Mouse (Mus musculus): ENCODE results near the gene Cpe.

Gene Cpe

DNA sequence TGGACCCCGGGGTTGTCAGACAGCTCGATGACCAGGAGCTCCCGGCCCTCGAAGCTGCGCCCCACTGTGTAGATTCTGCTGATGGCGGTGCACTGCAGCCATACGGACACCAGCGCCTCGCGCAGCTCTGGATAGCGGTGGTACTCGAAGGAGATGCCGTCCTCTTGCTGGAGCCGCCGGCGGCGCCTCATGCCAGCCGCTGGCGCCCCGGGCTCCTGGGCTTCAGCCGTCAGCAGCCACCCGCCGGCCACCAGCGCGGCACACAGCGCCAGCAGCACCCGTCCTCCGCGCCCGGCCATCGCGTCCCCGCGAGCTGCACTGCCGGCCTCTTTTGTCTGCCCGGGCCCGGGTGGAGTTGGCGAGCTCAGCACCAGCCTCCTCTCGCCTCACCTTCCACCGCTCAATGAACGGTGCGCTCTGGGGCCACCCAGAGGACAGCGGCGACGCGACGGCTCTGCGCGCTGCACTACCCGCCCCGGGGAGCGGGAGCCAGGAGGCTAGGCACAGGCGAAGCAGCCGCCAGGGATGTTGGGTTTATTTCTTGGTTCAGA is at the start of gene Cpe:
Gene Cpe (minus strand): TSS at position 404 of the 551 bp plus-strand sequence.
- DNase-seq = peak; percentile 92 to 93

GRCm38 (mm10) chr8:64740547-64741211 is 47.8 kb upstream of the Cpe start:
- no peak for DNase-seq

DNA sequence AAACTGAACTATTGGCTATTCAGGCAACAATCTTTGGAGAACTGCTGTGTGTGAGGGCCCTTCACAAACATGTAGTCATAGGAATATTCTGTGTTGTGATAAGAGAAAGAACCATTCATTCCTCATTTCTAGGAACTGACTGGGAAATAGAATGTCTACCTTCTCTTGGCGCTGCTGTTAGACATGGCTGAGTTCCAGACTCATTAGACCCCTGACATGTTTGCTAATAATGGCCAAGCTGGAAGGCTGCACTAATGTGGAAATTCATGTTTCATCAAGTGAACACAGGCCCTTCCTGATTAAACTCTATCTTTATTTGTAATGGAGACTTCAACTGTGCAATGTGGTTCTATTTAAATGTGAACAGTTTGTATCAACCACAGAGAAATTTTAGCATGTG is 46.1 kb upstream of the Cpe start:
- no peak for DNase-seq

DNA sequence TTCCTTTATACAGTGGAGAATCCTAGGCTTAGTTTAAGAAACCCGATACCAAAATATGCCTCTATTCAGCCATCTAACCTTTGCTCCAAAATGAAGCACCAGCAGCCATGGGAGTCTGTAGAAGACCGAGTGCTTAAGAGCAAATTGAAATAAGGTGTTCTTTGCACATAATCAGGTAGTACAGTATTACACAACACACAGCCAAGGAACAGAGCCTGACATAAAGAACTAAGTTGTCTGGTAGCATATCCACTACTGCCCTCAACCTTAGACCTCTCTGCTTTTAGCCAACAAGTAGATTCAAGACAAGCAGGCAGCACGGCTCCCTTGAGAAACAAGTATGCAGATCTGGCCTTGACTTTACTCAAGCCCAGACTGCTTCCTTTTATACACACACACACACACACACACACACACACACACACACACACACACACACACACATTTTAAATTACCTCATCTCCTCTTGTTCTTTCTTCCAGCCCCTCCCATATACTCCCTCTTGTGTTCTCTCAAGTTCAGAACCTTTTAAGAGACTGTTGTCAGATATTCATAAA is 44.0 kb upstream of the Cpe start:
- no peak for DNase-seq

DNA sequence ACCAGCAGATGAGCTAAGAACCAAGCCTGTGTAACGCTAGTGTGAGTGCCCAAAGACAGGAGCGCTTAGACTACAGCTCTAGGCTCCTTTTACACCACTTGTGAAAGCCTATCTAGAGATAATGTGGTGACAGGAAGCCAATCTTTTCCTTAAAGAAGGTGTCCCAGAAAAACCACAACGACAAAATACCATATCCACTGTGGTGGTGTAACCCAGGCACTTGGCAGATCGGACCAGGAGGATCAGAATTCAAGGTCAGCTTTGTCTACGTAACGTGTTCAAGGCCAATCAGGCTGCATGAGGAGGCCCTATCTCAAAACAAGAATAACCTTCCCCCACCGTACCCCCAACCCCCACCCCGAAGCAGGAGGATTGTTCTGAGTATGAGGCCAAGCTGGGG is 42.3 kb upstream of the Cpe start:
- DNase-seq = no peak

DNA sequence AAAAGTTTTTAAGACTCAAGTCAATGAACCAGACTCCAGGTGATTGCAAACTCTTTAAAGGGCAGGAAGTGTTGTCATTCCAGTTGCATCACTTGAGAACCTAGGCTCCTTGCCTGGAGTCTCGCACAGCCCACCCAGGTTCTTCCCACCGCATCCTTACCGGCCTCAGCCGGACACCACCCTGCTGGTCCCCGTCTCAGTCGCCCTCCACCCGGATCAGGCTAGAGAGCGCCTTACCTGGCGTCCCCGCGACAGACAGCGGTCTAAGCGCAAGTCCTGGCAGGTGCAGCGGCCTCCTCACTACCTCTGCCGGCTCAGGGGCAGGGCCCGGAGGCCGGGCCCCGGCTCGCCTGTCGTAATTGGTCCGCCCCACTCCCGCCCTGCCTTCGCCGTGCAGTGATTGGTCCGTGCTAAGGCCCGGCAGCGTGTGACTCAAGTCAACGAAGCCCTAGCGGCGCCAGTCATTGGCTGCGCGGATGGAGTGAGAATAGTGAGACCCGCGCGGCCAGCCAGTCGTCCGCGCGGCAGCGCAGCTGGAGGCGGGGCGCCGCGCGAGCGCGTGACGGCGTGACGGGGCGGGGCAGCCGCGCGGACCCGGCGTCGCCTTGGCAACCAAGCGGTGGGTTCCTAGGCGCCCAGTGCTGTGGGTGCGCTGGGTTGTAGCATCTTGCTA is 40.6 kb upstream of the Cpe start, which contains the start of gene Msmo1:
Gene Msmo1 (minus strand): TSS at position 522 of the 673 bp plus-strand sequence.
- DNase-seq = peak; percentile 94 to 97

DNA sequence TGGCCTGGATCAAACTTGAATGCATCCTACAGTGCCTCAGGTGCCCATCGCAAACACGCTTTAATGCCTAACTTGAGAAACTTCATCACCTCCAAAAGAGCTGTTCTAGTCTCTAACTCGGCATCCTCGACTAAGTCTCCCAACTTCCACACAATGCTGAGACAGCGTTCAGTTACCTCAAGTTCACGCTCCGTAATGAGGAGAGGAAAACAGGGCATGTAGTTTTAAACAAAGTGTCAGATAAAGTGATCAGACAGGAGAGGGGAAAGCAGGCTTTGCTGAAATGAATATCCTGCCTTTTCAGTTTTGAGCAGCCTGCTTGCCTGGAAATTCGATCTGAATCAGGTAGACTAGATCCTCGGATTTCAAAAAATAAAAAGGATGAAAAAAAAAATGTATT is 39.7 kb upstream of the Cpe start:
- DNase-seq = no peak

GRCm38 (mm10) chr8:64728156-64728555 is 35.3 kb upstream of the Cpe start:
- DNase-seq = no peak

DNA sequence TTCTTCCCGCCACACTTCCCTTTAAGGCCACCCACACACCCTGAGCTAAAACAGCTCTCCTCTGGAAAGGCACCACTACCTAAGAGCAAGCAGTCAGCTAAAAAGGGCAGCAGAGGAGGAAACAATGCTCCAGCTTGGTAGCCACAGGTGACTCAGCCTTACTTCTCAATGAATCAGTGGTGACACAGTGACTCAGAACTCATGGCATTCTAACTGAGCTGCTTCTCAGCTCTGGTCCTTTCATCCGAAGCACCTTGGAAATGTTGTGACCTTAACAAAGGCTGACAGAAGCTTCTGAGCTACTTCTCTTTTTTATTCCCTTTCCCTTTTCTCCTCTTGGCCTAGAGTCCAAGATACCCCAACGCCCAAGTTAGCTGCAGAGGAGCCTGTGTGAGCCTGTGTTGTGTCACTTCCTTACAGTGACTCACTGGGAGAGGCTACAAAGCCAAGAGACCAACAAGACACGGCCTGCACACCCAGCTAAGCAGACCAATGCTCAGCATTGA is 33.4 kb upstream of the Cpe start:
- no peak for DNase-seq

GRCm38 (mm10) chr8:64723206-64723605 is 30.4 kb upstream of the Cpe start:
- DNase-seq = no peak

- peak in 1 of 2 experiments; percentile 11 for DNase-seq
Observed at GRCm38 (mm10) chr8:64717868-64718267, 25.0 kb upstream of the Cpe start.

GRCm38 (mm10) chr8:64712499-64712898 is 19.6 kb upstream of the Cpe start:
- no peak for DNase-seq

DNA sequence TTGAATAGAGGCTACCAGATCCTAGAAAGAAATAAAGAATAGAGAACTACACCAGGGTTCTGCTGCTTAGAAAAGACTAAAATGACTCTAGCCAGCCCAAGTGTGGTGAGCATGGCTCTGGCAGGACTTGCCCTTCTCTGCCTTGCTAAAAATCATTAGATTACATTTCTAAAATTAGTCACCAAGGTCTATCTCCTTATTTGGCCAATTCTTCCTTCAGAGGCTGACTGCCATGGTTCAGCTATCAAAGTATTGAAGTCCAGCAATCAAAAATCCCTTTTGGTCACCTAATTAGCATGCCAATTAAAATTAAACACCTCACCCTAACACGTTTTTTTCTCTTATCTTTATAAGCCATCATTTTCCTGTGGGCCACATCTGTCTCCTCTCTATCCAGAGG is 18.7 kb upstream of the Cpe start:
- no peak for DNase-seq

GRCm38 (mm10) chr8:64707481-64707880 is 14.6 kb upstream of the Cpe start:
- no peak for DNase-seq

GRCm38 (mm10) chr8:64703191-64703590 is 10.3 kb upstream of the Cpe start:
- DNase-seq = no peak

DNA sequence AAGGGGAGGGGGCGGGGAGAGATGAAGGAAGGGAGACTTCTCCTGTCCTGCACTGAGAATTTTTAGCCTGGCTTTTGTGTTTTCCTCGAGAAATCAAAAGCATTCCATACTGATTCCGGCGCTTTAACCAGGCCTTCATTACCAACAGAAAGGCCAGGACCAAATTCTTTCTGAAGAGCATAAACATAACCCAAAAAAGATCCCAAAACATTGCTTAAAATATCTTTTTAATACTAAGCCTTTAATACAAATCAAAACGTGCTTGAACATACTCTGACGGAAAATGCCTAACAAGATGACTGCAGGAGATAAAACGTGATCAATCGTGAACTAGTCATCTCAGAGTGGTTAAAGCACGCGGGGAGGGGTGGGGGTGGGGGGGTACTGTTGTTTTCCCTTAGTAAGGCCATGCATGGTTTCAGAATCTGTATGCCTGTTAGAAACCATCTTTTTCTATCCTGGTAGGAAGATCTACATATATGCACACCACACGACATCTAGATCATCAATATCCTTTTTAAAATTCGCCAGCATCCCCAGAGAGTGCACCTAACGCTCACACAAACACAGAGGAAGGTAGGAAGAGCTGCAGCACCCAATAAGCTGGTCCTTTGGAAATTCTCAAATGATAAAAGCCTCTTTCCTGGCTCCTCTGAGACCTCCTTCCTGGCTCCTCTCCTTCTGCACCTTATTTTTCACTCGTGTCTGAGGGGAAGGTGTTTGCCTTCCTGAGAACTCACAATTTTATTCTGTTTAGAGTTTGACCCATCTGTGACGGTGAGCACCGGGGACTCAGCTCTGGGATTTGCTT is 1.1 kb downstream of the Cpe start:
- DNase-seq = peak in 1 of 2 experiments; percentile 48

- peak; percentile 18 to 39 for DNase-seq
Observed at GRCm38 (mm10) chr8:64690845-64691244, 2.0 kb downstream of the Cpe start.

DNA sequence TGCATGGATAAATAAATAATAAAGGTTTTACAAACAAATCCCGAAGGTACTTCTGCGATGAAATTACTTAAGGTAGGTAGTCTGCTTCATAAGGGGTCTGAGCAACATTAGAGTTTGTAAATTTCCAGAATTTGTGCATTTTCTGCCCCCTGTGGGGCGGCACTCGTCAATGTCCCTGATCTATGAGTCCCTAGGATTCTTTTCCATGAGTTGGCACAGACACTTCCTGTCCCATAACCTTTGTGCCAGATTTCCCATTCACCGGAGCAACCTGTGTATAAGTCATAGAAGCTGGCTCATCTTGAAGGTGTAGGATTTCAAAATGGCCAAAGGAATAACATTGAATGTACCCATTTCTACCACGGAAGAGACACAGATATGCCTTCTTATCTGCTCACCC is 2.5 kb downstream of the Cpe start:
- DNase-seq = peak in 1 of 2 experiments; percentile 28

GRCm38 (mm10) chr8:64688741-64689140 is 4.1 kb downstream of the Cpe start:
- no peak for DNase-seq

DNA sequence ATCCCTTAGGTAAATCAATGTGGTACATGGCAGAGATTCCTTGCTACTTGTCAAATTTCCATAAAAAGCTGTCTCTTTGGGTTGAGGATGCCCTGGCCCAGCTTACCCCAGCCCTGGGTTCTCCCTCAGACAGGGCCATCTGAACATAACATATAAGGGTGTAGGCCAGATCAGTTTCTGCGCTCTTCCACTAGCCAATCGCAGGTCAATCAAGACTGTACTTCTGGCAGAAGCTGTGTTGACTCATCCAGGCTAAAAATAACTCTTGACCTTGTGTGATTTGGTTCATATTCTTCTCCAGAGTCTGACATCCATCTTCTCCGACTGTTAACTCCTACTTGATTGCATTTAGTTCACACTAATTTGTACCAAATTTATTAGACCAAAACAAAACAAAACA is 4.7 kb downstream of the Cpe start:
- DNase-seq = peak in 1 of 2 experiments; percentile 31

DNA sequence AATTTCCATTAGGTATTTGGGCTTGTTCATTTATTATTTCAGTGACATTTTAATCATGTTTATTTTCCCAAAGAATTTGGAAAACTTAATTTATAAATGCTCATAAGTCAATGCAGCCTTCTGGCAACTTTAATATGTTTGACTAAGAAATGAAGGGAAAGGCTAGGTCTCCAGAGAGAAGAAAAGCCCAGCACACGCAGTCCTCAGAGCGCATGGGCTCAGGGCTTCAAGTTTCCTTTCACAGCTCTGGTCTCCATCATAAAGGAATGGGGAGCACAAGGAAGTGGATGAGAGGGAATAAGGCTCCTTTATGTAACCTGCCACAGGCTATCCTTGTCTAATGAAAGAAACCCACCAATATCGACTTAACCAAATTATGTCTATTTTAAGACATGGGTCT is 10.4 kb downstream of the Cpe start:
- DNase-seq = no peak

DNA sequence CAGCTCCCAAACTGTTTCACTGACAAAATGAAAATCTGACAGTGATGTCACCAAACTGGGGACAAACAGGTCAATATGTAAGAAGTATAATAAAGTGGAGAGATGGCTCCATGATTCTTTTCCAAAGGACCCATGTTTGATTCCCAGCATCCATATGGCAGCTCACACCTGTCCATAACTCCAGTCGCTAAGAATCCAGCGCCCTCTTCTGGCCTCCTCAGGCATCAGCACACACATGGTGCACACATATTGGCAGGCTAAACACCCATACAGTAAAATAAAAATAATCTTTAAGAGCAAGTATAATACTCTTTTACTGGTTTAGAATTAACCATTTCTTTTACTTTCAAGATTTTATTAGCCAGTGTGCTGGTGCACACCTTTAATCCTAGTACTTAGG is 16.5 kb downstream of the Cpe start:
- no peak for DNase-seq

All from cerebellum, postnatal 36 days (tissue).